Mouse (Mus musculus): Measurements from ENCODE around the gene Gm21973.

DNA sequence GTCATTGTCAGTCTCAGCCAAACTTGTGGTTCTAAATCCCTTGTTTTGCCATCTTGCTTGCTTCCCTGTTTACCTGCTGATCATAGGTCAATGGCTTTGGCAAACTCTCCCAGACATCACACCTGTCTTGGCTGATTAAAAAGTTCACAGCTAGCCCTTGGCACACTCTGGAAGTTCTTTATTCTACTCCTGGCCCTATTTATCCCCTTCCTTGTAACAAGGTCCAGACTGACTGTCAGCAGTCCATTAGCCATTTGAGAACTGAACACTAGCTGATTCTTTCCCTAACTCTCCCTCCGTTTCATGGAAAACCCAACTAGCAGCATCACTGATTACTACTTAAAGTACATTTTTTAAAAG is 96.6 kb downstream of the Gm21973 start:
- TF ChIP-seq CTCF (IDR thresholded peaks at IDR 0.05; ENCODE audit: extremely low read depth, insufficient read depth, insufficient read length, insufficient replicate concordance): no peak
- TF ChIP-seq POLR2A (IDR thresholded peaks at IDR 0.05; ENCODE audit: low read depth, low read length): no peak

All from spleen, adult 2 months (tissue).